Mouse (Mus musculus) midbrain, embryonic 13.5 days (tissue): Measurements from ENCODE around the gene Vangl2. TPM values are rescaled to one million over a fixed set of nuclear protein-coding genes. Genes with fewer than 3 reads are reported as not detected.
A peak's percentile ranks its signal among the peaks of the same experiment; 100 is the strongest.

Experiments used
- ATAC-seq: fragments of 200-750 bp; cut with Nextera tagmentation; 2 replicates; pipeline ENCODE4 v1.8.0; 2017; ENCODE audit warnings: mild to moderate bottlenecking, moderate TSS enrichment, moderate library complexity
- H3K27ac ChIP-seq: fragments of 300-500 bp; sonication (generic); 2 replicates; pipeline ENCODE4 v1.5.1; 2015; ENCODE audit warnings: inconsistent platforms, mild to moderate bottlenecking, moderate library complexity
- H3K27me3 ChIP-seq: fragments of 300-500 bp; sonication (generic); 2 replicates; pipeline ENCODE4 v1.6.1; 2015; ENCODE audit warnings: mild to moderate bottlenecking, inconsistent platforms
- H3K36me3 ChIP-seq: fragments of 300-500 bp; sonication (generic); 2 replicates; pipeline ENCODE4 v1.6.1; 2015; ENCODE audit warnings: mild to moderate bottlenecking, inconsistent platforms
- H3K4me1 ChIP-seq: fragments of 300-500 bp; sonication (generic); replicated peaks from 2 replicates; pipeline ENCODE4 v1.6.1; 2015; ENCODE audit warnings: inconsistent platforms
- H3K4me2 ChIP-seq: fragments of 300-500 bp; sonication (generic); replicated peaks from 2 replicates; pipeline ENCODE4 v1.6.1; 2015; ENCODE audit warnings: moderate library complexity, mild to moderate bottlenecking, inconsistent platforms
- H3K4me3 ChIP-seq: fragments of 300-500 bp; sonication (generic); replicated peaks from 2 replicates; pipeline ENCODE4 v1.5.1; 2015; ENCODE audit warnings: mild to moderate bottlenecking, inconsistent platforms
- H3K9ac ChIP-seq: fragments of 300-500 bp; sonication (generic); replicated peaks from 2 replicates; pipeline ENCODE4 v1.6.1; 2015; ENCODE audit warnings: mild to moderate bottlenecking, inconsistent platforms
- H3K9me3 ChIP-seq: fragments of 300-500 bp; sonication (generic); 2 replicates; pipeline ENCODE4 v1.6.1; 2016; ENCODE audit warnings: mild to moderate bottlenecking, inconsistent platforms
- WGBS: fragments of 180-500 bp; shearing (Covaris S2); methylation state at CpG from one replicate; pipeline ENCODE4 v1.1.7; 2015; 5-methylcytosine and 5-hydroxymethylcytosine counted together
- polyA plus RNA-seq: library from polyadenylated mRNA; unstranded; fragments of >200 nt; fragmentation: Nextera tagmentation; extraction: Ambion mirVana; gene quantifications from 2 replicates; pipeline ENCODE4 v1.2.1, GENCODE M21; 2015

Gene Vangl2
- polyA plus RNA-seq, 1 experiment from 2014 or later = 57.1 TPM

DNA sequence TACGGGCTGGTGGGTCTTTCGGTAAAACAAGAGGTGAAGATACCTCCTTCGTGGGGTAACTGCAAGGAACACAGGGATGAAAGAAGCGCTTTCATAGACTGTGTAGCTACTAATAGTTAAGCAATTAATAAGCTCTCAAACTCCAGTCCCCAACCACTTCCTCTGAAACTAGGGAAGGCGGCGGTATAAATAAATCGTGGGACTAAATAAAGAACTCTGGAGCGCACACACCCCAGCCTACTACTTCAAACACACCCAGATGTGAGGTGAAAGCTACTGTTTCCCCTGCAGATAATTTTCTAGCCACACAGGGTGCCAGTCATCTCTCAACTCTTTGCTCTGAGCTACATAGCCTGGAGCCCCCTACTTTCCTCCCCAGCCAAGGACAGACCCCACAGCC lies 12.2 kb downstream of the Vangl2 start:
- Histone ChIP-seq H3K4me3 (peak overlapping the region; percentile 12), H3K4me1 (peaks cover 92% of the 10 kb centered on the region), H3K9ac (peak overlapping the region; percentile 63), H3K27me3 (no peaks in the 10 kb centered on the region), H3K4me2 (peak overlapping the region; percentile 51), H3K9me3 (no peaks in the 10 kb centered on the region), H3K27ac (peak overlapping the region; percentile 96), H3K36me3 (peaks cover 21% of the 10 kb centered on the region)
- no peak for ATAC-seq
- WGBS = 41% methylated on average over 8 of the region's 8 CpGs

DNA sequence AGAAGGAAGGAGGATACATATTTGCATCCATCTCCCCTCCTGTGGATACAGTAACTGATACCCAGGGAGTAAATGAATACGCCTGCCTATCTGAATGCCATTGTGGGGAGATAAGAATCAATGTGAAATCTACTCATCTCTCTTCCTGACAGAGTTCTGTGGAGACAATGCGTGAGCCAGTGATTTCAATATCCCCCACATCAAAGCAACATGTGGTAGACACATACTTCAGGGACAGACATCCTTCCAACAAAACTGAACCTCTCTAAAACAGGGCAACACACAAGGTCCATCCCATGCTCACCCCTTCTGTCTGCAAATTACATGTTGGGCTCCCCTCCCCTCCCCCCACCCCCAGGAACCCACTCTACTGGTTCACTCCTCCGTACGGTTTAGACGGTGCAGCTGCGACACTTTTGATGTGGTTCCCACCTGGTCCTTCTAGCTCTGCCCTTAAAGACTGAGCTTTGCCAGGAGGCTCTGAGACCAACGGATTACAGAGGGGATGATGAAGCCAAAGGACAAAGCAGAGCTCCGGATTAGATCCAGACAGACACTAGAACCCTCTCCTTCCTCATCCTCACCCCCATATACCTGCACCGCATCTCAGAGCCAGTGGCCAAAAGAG lies 12.8 kb downstream of the Vangl2 start:
- Histone ChIP-seq H3K4me3 (peak overlapping the region; percentile 19), H3K27ac (peak overlapping the region; percentile 96), H3K27me3 (no peaks in the 10 kb centered on the region), H3K9ac (peak overlapping the region; percentile 63), H3K9me3 (no peaks in the 10 kb centered on the region), H3K36me3 (peaks cover 27% of the 10 kb centered on the region), H3K4me1 (peaks cover 90% of the 10 kb centered on the region), H3K4me2 (peak overlapping the region; percentile 51)
- 24% methylated on average over 9 of the region's 9 CpGs for WGBS
- no peak for ATAC-seq

DNA sequence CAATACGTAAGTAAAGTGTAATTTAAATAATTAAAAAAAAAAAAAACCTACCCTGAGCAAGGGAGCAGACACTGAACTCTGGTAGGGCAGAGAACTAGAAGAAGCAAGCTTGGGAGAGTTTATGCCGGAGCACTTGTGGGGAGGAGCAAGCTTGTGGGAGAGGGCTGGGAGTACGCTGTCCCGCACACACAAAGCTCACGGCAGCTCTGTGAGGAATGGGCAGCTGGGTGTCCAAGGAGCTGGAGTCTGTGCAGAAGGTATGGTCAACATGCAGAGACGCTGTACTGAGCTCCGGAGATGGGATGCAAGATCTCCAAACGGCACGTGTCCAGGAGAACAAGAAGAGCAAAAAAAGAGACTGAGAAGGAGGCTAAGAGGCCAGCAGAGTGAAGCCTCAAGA lies 13.5 kb downstream of the Vangl2 start:
- H3K27me3 ChIP-seq = no peaks in the 10 kb centered on the region
- H3K9ac ChIP-seq = peak overlapping the region; percentile 63
- peaks cover 88% of the 10 kb centered on the region for H3K4me1 ChIP-seq
- peak overlapping the region; percentile 51 for H3K4me2 ChIP-seq
- WGBS = 20% methylated on average over 9 of the region's 9 CpGs
- peak overlapping the region; percentile 96 for H3K27ac ChIP-seq
- no peak for ATAC-seq
- H3K36me3 ChIP-seq = peaks cover 34% of the 10 kb centered on the region
- peak overlapping the region; percentile 19; the same call in 1 of the 2 replicates for H3K4me3 ChIP-seq
- no peaks in the 10 kb centered on the region for H3K9me3 ChIP-seq

DNA sequence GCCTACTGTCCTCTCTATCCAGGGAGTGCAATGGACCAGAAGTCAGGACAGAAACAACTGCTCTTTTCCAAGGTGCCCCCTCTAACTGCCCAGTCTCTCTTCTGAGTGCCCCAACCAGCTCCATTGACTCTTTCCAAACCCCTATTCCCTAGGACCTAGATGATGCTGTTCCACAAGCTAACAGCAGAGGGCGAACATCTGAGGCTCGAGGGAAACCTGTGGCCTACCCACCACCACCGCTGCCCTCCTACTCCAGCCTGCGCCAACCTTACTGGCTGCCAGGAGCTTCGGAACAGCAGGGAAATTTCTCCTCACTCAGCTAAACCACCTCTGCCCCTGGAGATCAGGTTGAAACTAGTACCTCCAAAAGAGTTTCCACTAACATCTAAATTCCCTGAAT lies 16.2 kb downstream of the Vangl2 start:
- peaks cover 61% of the 10 kb centered on the region for H3K36me3 ChIP-seq
- no peaks in the 10 kb centered on the region for H3K27me3 ChIP-seq
- WGBS = 16% methylated on average over 5 of the region's 5 CpGs
- no peak overlapping the region for H3K4me2 ChIP-seq
- H3K4me1 ChIP-seq = peaks cover 61% of the 10 kb centered on the region
- H3K9me3 ChIP-seq = no peaks in the 10 kb centered on the region
- H3K27ac ChIP-seq = peak overlapping the region; percentile 57
- ATAC-seq = no peak
- no peak overlapping the region for H3K4me3 ChIP-seq
- no peak overlapping the region for H3K9ac ChIP-seq

DNA sequence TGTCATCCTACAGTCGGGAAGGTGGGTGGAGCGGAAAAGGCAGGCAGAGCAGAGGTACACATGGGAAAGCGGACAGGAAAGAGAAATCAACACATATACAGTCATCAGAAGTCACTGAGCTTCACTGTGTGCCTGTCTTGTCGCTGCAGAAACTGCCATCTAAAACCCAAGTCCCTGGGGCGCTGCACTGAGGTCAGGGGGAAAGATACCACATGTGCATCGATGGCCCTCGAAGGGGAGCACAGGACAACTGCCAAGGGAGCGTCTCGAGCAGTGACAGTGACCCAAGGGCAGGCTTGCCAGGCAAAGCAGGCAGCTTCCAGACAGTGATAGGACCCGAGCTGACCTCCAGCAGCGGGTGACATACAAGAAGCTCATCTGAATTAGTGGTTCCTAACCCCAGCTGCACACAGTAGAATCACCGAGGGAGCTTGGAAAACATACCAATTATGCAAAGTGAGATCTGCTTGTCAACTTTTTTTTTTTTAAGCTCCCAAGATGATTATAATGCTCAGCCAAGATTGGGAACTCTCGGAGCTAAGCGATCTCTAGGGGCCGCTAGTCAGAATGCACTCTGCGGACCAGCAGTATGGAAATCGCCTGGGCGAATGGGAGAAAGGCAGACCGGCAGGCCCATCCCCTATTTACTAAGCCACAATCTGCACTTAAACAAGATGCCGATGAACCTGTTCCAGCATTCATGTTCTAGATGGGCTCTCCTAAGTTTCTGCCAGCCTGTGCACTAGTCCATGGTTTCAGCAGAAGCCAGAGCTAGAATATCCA lies 18.0 kb downstream of the Vangl2 start:
- no peak for ATAC-seq
- 71% methylated on average over 20 of the region's 20 CpGs for WGBS
- Histone ChIP-seq H3K36me3 (peaks cover 79% of the 10 kb centered on the region), H3K4me3 (no peak overlapping the region), H3K4me2 (no peak overlapping the region), H3K4me1 (peaks cover 43% of the 10 kb centered on the region), H3K27ac (no peak overlapping the region), H3K27me3 (no peaks in the 10 kb centered on the region), H3K9me3 (no peaks in the 10 kb centered on the region), H3K9ac (no peak overlapping the region)

DNA sequence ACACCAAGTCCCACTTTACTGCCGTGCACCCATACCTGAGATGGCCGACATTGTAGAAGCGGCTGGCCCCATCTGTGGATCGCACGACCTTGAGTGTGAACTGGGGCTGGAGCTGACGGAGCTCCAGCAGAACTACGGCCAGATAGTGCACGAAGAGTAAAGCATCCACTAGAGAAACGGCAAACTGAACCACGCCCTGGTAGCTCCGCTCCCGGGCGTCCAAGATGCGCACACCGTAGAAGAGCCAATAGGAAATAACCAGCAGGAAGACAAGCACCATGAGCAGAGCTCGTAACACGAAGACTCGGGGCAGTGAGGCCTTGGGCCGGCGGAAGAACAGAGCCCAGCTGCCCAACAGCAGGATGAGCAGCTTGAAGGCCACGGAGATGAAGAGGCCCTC lies 18.8 kb downstream of the Vangl2 start:
- Histone ChIP-seq H3K27me3 (no peaks in the 10 kb centered on the region), H3K27ac (no peak overlapping the region; the same call in 1 of the 2 replicates), H3K4me1 (peaks cover 35% of the 10 kb centered on the region), H3K36me3 (peaks cover 88% of the 10 kb centered on the region), H3K4me2 (no peak overlapping the region), H3K4me3 (no peak overlapping the region), H3K9me3 (no peaks in the 10 kb centered on the region), H3K9ac (no peak overlapping the region)
- ATAC-seq = no peak
- WGBS = 96% methylated on average over 21 of the region's 21 CpGs

DNA sequence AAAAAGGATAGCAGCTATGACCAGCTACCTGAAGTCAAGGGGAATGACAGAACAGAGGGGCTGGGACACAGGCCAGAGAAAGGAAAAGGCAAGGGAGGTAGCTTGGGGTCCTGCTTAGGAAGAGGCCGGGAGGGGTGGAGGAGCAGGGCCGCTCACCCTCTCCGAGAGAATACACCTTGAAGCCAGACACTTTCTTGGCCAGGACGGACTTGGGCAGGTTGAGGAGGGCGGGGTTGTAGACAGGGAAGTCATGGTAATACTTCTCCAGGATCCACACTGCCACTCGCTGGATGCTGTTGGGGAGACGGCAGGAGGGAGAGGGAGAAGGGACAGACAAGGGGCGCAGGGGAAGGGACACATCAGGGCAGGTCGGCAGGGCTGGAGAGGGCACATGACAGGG lies 19.9 kb downstream of the Vangl2 start:
- H3K27me3 ChIP-seq = no peaks in the 10 kb centered on the region
- no peak overlapping the region for H3K27ac ChIP-seq
- H3K9ac ChIP-seq = no peak overlapping the region
- peaks cover 24% of the 10 kb centered on the region for H3K4me1 ChIP-seq
- no peak overlapping the region for H3K4me2 ChIP-seq
- peaks cover 98% of the 10 kb centered on the region for H3K36me3 ChIP-seq
- ATAC-seq = no peak
- H3K9me3 ChIP-seq = no peaks in the 10 kb centered on the region
- H3K4me3 ChIP-seq = no peak overlapping the region
- WGBS = 92% methylated on average over 9 of the region's 9 CpGs

DNA sequence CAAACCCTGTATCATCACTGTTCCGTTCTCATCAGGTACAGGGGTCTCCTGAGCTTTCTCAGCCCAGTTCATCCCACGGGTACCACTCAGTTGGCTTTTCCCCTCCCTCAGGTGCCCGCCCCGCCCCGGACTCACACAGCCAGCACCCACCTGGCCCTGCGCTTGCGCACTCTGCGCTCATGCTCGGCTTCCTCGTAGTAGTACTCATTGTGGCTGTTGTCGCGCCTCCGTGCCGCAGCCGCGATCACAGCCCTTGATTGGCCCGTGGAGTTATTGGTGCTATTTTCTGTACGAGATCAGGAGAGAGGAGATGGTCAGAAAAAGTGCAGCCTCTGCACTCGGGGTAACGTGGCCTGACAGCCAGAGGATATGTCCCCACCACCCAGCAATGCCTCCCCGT lies 20.5 kb downstream of the Vangl2 start:
- ATAC-seq = no peak
- H3K9me3 ChIP-seq = no peaks in the 10 kb centered on the region
- H3K9ac ChIP-seq = no peak overlapping the region
- H3K27me3 ChIP-seq = no peaks in the 10 kb centered on the region
- 96% methylated on average over 21 of the region's 21 CpGs for WGBS
- H3K4me3 ChIP-seq = no peak overlapping the region
- H3K4me1 ChIP-seq = peaks cover 21% of the 10 kb centered on the region
- H3K27ac ChIP-seq = no peak overlapping the region
- no peak overlapping the region for H3K4me2 ChIP-seq
- H3K36me3 ChIP-seq = peaks cover 99% of the 10 kb centered on the region

DNA sequence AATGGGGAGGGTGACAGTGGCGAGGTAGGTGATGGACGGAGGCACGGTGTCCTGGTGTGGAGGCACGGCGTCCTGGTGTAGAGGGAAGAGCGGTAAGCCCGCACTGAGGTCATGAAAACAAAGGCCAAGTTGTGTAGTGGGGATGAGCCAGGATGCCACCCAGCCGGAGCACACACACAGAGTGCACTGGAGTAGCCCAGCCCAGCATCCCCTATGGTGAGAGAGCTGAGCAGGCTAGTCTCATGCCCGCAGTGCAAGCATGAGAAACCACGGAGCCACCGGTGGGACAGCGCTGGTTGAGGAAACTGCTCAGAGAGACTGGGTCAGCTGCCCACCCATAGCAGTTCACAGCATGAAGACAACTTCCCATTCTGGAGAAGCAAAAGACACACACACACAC lies 26.6 kb downstream of the Vangl2 start:
- H3K27me3 ChIP-seq = no peaks in the 10 kb centered on the region
- H3K4me2 ChIP-seq = no peak overlapping the region
- H3K4me3 ChIP-seq = no peak overlapping the region
- peaks cover 10% of the 10 kb centered on the region for H3K4me1 ChIP-seq
- WGBS = 29% methylated on average over 12 of the region's 12 CpGs
- ATAC-seq = peak; percentile 66
- H3K36me3 ChIP-seq = peaks cover 61% of the 10 kb centered on the region
- H3K27ac ChIP-seq = peak overlapping the region; percentile 80
- H3K9me3 ChIP-seq = no peaks in the 10 kb centered on the region
- no peak overlapping the region for H3K9ac ChIP-seq

DNA sequence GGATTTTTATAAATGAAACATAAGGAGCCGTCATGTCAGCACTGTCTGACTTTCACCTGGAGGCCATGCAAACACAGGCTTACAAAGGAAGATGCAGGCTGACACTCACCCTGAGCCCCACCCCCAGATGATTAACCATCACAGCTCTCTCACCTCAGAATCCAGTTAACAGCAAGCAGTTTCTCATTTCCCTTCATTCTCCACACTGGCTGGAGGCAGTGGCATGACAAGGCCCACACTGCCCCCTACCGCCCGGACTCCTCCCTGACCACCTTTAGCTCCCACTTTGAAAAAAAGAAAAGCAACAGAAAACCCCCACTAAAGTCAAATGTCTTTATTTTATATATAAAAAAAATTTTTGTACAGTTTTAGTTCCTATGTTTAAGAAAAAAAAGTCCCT lies 27.6 kb downstream of the Vangl2 start:
- peak; percentile 31 for ATAC-seq
- no peak overlapping the region for H3K9ac ChIP-seq
- H3K9me3 ChIP-seq = no peaks in the 10 kb centered on the region
- no peak overlapping the region for H3K4me2 ChIP-seq
- H3K36me3 ChIP-seq = peaks cover 50% of the 10 kb centered on the region
- WGBS = 56% methylated on average over 3 of the region's 3 CpGs
- H3K27me3 ChIP-seq = no peaks in the 10 kb centered on the region
- no peak overlapping the region for H3K27ac ChIP-seq
- H3K4me3 ChIP-seq = no peak overlapping the region
- H3K4me1 ChIP-seq = peaks cover 10% of the 10 kb centered on the region

DNA sequence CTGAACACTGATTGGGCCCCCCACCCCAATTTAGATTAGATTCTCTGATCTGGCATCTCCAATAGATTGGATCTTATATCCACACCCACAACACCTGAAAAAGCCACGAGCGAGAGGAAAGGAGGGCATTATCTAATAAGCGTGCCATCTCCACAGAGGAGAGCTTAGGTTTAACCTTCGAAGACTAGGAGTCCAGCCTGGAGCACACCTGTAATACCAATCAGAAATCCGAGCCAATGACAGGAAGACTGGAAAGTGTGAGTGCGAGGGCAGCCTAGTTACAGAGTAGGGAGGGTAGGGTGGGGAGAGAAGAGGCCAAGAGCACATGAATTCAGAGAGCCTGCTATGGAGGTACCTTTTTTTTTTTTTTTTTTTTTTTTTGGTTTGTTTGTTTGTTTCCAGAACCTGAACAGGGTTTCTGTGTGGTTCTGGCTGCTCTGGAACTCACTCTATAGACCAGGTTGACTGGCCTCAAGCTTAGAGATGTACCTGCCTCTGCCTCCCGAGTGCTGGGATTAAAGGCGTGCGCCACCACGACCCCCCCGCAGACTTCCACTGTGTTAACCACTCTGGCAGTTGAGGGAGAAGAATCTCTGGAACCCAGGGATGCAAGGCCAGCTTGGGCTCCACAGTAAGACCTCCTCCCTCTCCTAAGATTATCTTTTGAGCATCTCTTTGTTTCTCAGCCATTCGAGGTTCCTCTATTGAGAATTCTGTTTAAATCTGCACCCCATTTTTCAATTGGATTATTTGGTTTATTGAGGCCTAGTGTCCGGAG lies 29.2 kb downstream of the Vangl2 start:
- Histone ChIP-seq H3K27me3 (no peaks in the 10 kb centered on the region), H3K27ac (no peak overlapping the region)

DNA sequence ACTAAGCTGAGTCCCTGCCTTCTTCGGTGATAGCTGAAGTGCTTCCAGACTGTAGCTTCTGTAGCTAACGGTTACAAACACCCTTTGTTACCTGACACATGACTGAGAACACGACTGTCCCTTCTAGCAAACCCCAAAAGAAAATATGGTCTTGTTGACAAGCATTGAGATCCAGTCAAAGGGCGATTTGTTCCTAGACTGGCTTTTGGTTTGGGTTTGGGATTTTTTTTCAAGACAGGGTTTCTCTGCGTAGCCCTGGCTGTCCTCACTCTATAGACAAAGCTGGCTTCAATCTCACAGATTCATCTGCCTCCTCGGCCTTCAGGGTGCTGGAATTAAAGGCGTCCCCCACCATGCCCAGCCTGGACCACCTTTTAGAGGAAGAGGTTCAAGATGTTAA lies 31.5 kb downstream of the Vangl2 start:
- no peak overlapping the region for H3K27ac ChIP-seq
- no peaks in the 10 kb centered on the region for H3K9me3 ChIP-seq
- no peak overlapping the region for H3K9ac ChIP-seq
- H3K27me3 ChIP-seq = no peaks in the 10 kb centered on the region
- peaks cover 14% of the 10 kb centered on the region for H3K36me3 ChIP-seq
- H3K4me2 ChIP-seq = no peak overlapping the region
- WGBS = 78% methylated on average over 7 of the region's 7 CpGs
- H3K4me3 ChIP-seq = no peak overlapping the region
- no peak for ATAC-seq
- H3K4me1 ChIP-seq = peaks cover 6% of the 10 kb centered on the region

More for the DNA sequence above, 29.2 kb downstream of the Vangl2 start:
- H3K4me3 ChIP-seq = no peak overlapping the region
- ATAC-seq = no peak
- no peak overlapping the region for H3K9ac ChIP-seq
- H3K36me3 ChIP-seq = peaks cover 34% of the 10 kb centered on the region
- no peak overlapping the region for H3K4me2 ChIP-seq
- H3K9me3 ChIP-seq = no peaks in the 10 kb centered on the region
- 92% methylated on average over 13 of the region's 13 CpGs for WGBS
- peaks cover 10% of the 10 kb centered on the region for H3K4me1 ChIP-seq
